Mouse (Mus musculus): Measurements from ENCODE around the gene Osbpl6. TPM values are rescaled to one million over a fixed set of nuclear protein-coding genes. Genes with fewer than 3 reads are reported as not detected.

The Osbpl6 gene
- polyA plus RNA-seq, 1 experiment, result 7.1 TPM

DNA sequence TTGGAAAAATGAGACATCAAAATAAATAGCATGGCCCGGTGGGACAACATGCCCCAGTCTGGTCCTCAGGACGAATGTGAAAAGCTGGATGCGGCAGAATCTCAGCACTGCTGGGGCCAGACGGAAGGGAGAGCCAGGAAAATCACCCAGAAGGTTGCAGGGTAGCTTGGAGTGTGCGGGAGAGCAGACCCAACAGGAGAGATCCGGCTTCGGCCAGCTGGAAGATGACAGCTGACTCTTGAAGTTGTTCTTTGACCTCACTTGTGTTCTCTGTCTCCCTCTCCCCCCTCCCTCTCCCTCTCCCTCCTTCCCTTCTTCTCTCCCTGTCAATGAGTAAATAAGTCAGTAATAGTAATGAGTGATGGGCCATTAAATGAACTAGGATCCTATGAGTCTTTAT lies 27.9 kb downstream of the Osbpl6 start:
- TF ChIP-seq POLR2A (IDR thresholded peaks at IDR 0.05; ENCODE audit: control insufficient read depth, extremely low read depth, insufficient read depth, low read length, poor library complexity) (no peak), CTCF (IDR thresholded peaks at IDR 0.05; ENCODE audit: borderline replicate concordance, control insufficient read depth, extremely low read depth, insufficient read depth, low read length, poor library complexity) (no peak)
- Histone ChIP-seq H3K4me3 (ENCODE audit: control insufficient read depth, insufficient read depth, low read length) (no peak overlapping the region), H3K27me3 (ENCODE audit: control insufficient read depth, insufficient read depth, low read length) (no peaks in the 10 kb centered on the region), H3K4me1 (replicated peaks; ENCODE audit: control insufficient read depth, insufficient read depth, low read length) (no peaks in the 10 kb centered on the region), H3K36me3 (ENCODE audit: control insufficient read depth, insufficient read depth, low read length) (no peaks in the 10 kb centered on the region), H3K27ac (ENCODE audit: control insufficient read depth, insufficient read depth, low read length) (no peak overlapping the region)
- 87% methylated on average over 7 of the region's 7 CpGs for WGBS
- DNase-seq, result no peak

DNA sequence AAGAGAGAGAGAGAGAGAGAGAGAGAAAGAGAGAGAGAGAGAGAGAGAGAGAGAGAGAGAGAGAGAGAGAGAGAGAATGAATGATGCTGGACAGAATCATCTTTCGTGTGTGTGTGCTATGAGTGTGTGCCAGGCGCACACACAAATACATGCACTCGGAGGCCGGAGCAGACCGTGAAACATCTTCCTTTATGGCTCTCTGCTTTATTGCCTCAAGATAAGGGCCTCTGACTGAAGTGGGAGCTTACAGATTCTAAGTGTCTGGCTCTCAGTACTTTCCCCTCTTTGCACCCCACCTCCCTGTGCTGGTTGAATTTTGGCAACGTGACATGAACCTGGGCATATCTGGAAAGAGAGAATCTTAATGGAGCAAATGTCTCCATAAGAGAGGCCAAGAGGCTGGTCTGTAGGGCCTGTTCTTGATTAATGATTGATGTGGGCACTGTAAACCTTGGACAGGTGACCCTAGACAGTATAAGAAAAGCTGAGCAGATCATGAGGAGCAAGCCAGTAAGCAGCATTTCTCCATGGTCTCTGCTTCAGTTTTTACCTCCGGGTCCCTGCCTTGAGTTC lies 29.4 kb downstream of the Osbpl6 start:
- Histone ChIP-seq H3K27ac (ENCODE audit: control insufficient read depth, insufficient read depth, low read length) (no peak overlapping the region), H3K36me3 (ENCODE audit: control insufficient read depth, insufficient read depth, low read length) (no peaks in the 10 kb centered on the region), H3K27me3 (ENCODE audit: control insufficient read depth, insufficient read depth, low read length) (no peaks in the 10 kb centered on the region), H3K4me3 (ENCODE audit: control insufficient read depth, insufficient read depth, low read length) (no peak overlapping the region), H3K4me1 (replicated peaks; ENCODE audit: control insufficient read depth, insufficient read depth, low read length) (no peaks in the 10 kb centered on the region)
- DNase-seq, result no peak
- TF ChIP-seq POLR2A (IDR thresholded peaks at IDR 0.05; ENCODE audit: control insufficient read depth, extremely low read depth, insufficient read depth, low read length, poor library complexity), result no peak
- TF ChIP-seq CTCF (IDR thresholded peaks at IDR 0.05; ENCODE audit: borderline replicate concordance, control insufficient read depth, extremely low read depth, insufficient read depth, low read length, poor library complexity), result no peak
- 84% methylated on average over 7 of the region's 7 CpGs for WGBS

GRCm38 (mm10) chr2:76437372-76437771 lies 31.1 kb downstream of the Osbpl6 start:
- H3K4me1 ChIP-seq (replicated peaks; ENCODE audit: control insufficient read depth, insufficient read depth, low read length), result no peaks in the 10 kb centered on the region
- DNase-seq, result no peak
- WGBS, result 82% methylated on average over 2 of the region's 2 CpGs
- TF ChIP-seq CTCF (IDR thresholded peaks at IDR 0.05; ENCODE audit: borderline replicate concordance, control insufficient read depth, extremely low read depth, insufficient read depth, low read length, poor library complexity), result no peak
- TF ChIP-seq POLR2A (IDR thresholded peaks at IDR 0.05; ENCODE audit: control insufficient read depth, extremely low read depth, insufficient read depth, low read length, poor library complexity), result no peak
- H3K4me3 ChIP-seq (ENCODE audit: control insufficient read depth, insufficient read depth, low read length), result no peak overlapping the region
- H3K36me3 ChIP-seq (ENCODE audit: control insufficient read depth, insufficient read depth, low read length), result no peaks in the 10 kb centered on the region
- no peaks in the 10 kb centered on the region for H3K27me3 ChIP-seq (ENCODE audit: control insufficient read depth, insufficient read depth, low read length)
- H3K27ac ChIP-seq (ENCODE audit: control insufficient read depth, insufficient read depth, low read length), result no peak overlapping the region

- 67% methylated on average over 2 of the region's 2 CpGs for WGBS
- no peak overlapping the region for H3K4me3 ChIP-seq (ENCODE audit: control insufficient read depth, insufficient read depth, low read length)
- H3K27me3 ChIP-seq (ENCODE audit: control insufficient read depth, insufficient read depth, low read length), result no peaks in the 10 kb centered on the region
- no peaks in the 10 kb centered on the region for H3K4me1 ChIP-seq (replicated peaks; ENCODE audit: control insufficient read depth, insufficient read depth, low read length)
- no peak for DNase-seq
- TF ChIP-seq CTCF (IDR thresholded peaks at IDR 0.05; ENCODE audit: borderline replicate concordance, control insufficient read depth, extremely low read depth, insufficient read depth, low read length, poor library complexity), result no peak
- no peak for TF ChIP-seq POLR2A (IDR thresholded peaks at IDR 0.05; ENCODE audit: control insufficient read depth, extremely low read depth, insufficient read depth, low read length, poor library complexity)
- H3K36me3 ChIP-seq (ENCODE audit: control insufficient read depth, insufficient read depth, low read length), result no peaks in the 10 kb centered on the region
- H3K27ac ChIP-seq (ENCODE audit: control insufficient read depth, insufficient read depth, low read length), result no peak overlapping the region
These were observed 33.2 kb downstream of the Osbpl6 start for GRCm38 (mm10) chr2:76439540-76439939.

DNA sequence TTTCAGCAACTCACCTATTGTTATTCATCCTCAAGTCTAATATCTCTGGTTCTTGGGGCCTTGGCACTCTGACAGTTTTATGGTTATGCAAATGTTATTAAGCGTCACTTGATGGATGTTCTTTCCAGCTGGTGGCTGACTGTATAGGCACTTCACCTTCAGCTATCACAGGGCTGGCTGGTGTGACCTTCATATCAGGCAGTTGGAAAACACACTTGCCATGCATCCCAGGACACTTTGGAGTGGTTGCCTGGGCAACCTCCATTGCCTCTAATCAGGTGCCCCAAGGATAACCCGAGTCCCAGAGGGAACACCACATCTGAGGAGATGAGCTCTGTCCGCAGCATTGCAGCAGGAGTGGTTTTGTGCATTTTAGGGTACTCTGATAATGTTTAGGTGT lies 35.8 kb downstream of the Osbpl6 start:
- Histone ChIP-seq H3K4me3 (ENCODE audit: control insufficient read depth, insufficient read depth, low read length) (no peak overlapping the region), H3K27me3 (ENCODE audit: control insufficient read depth, insufficient read depth, low read length) (no peaks in the 10 kb centered on the region), H3K36me3 (ENCODE audit: control insufficient read depth, insufficient read depth, low read length) (no peaks in the 10 kb centered on the region), H3K27ac (ENCODE audit: control insufficient read depth, insufficient read depth, low read length) (no peak overlapping the region), H3K4me1 (replicated peaks; ENCODE audit: control insufficient read depth, insufficient read depth, low read length) (no peaks in the 10 kb centered on the region)
- 74% methylated on average over 3 of the region's 3 CpGs for WGBS
- DNase-seq, result no peak
- TF ChIP-seq CTCF (IDR thresholded peaks at IDR 0.05; ENCODE audit: borderline replicate concordance, control insufficient read depth, extremely low read depth, insufficient read depth, low read length, poor library complexity) (no peak), POLR2A (IDR thresholded peaks at IDR 0.05; ENCODE audit: control insufficient read depth, extremely low read depth, insufficient read depth, low read length, poor library complexity) (no peak)

GRCm38 (mm10) chr2:76449836-76450355 lies 43.6 kb downstream of the Osbpl6 start:
- no peaks in the 10 kb centered on the region for H3K36me3 ChIP-seq (ENCODE audit: control insufficient read depth, insufficient read depth, low read length)
- 91% methylated on average over 6 of the region's 6 CpGs for WGBS
- TF ChIP-seq POLR2A (IDR thresholded peaks at IDR 0.05; ENCODE audit: control insufficient read depth, extremely low read depth, insufficient read depth, low read length, poor library complexity) (no peak), CTCF (IDR thresholded peaks at IDR 0.05; ENCODE audit: borderline replicate concordance, control insufficient read depth, extremely low read depth, insufficient read depth, low read length, poor library complexity) (no peak)
- H3K4me3 ChIP-seq (ENCODE audit: control insufficient read depth, insufficient read depth, low read length), result no peak overlapping the region
- no peak for DNase-seq
- H3K4me1 ChIP-seq (replicated peaks; ENCODE audit: control insufficient read depth, insufficient read depth, low read length), result no peaks in the 10 kb centered on the region
- H3K27ac ChIP-seq (ENCODE audit: control insufficient read depth, insufficient read depth, low read length), result no peak overlapping the region
- H3K27me3 ChIP-seq (ENCODE audit: control insufficient read depth, insufficient read depth, low read length), result no peaks in the 10 kb centered on the region

DNA sequence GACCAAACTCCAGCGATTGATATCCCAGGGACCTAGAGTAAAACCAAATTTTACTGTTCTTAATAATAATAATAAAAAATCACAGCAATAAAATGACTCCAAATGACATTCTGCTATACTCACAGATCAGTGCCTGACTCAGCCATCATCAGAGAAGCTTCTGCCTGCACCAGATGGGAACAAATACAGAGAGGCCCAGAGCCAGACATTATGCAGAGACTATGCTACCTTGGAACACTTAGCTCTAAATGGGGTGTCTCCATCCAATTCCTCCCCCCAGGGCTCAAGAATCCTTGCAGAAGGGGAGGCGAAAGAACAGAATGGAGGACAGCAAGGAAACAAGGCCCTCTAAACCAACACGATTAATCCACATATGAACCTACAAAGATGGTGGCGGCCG lies 60.4 kb downstream of the Osbpl6 start:
- H3K27ac ChIP-seq (ENCODE audit: control insufficient read depth, insufficient read depth, low read length), result no peak overlapping the region
- no peaks in the 10 kb centered on the region for H3K4me1 ChIP-seq (replicated peaks; ENCODE audit: control insufficient read depth, insufficient read depth, low read length)
- TF ChIP-seq POLR2A (IDR thresholded peaks at IDR 0.05; ENCODE audit: control insufficient read depth, extremely low read depth, insufficient read depth, low read length, poor library complexity) (no peak), CTCF (IDR thresholded peaks at IDR 0.05; ENCODE audit: borderline replicate concordance, control insufficient read depth, extremely low read depth, insufficient read depth, low read length, poor library complexity) (no peak)
- no peak for DNase-seq
- no peaks in the 10 kb centered on the region for H3K27me3 ChIP-seq (ENCODE audit: control insufficient read depth, insufficient read depth, low read length)
- H3K36me3 ChIP-seq (ENCODE audit: control insufficient read depth, insufficient read depth, low read length), result no peaks in the 10 kb centered on the region
- 96% methylated on average over 5 of the region's 5 CpGs for WGBS
- no peak overlapping the region for H3K4me3 ChIP-seq (ENCODE audit: control insufficient read depth, insufficient read depth, low read length)

All from thymus, adult 2 months (tissue).